Mouse (Mus musculus): ENCODE measurements at regions not wholly inside any gene's neighbourhood (a gene's known extent, or its start where the extent isn't known, plus 50 kb on each side); places are given as distances from the start of the nearest gene placed in this dataset.

DNA sequence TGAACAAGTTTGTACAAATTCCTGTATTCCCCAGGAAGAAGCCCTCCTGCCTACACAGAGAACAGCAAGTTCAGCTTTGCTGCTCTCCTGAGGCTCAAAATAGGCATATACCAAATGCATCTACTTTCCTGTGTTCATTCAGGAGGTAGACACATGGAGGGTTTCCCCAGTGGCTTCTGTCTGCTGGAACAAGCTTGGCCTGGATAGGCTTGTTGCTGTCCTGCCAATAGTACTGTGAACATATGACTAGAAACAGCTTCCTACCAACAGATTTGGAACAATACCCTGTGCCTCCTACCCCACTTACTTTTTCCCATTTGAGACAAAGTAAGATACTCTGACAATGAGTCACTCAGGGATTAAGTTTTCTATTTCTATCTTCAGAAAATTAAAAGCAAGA, 93.8 kb upstream of the Wdpcp start:
- DNase-seq (ENCODE audit: low spot score in 2 of 2) = peak; percentile 17 to 19
- intact Hi-C loops (cut with DNase I) = no loop called here

DNA sequence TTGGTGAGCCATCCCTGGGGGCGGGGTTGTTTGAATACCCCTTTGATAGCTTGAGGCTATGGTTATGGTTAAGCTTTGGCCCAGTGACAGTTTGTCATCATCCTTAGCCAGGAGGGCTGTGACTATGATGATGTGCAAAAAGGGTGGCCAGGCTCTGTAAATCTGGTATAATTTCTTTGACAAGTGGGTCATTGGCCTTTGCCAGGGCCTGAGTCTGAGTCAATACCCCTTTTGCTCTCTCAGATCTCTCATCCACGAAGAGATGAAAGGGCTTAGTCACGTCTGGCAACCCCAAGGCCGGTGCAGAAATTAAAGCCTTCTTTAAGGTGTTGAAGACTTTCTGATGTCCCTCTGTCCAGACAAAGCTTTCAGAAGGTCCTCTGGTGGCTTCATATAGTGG, 99.7 kb upstream of the Ugp2 start:
- intact Hi-C loops (cut with DNase I) = no loop called here
- DNase-seq (ENCODE audit: low spot score in 2 of 2) = no peak

GRCm38 (mm10) chr11:21468465-21468864, 97.5 kb upstream of the Ugp2 start:
- DNase-seq (ENCODE audit: low spot score in 2 of 2) = no peak
- intact Hi-C loops (cut with DNase I) = no loop called here

DNA sequence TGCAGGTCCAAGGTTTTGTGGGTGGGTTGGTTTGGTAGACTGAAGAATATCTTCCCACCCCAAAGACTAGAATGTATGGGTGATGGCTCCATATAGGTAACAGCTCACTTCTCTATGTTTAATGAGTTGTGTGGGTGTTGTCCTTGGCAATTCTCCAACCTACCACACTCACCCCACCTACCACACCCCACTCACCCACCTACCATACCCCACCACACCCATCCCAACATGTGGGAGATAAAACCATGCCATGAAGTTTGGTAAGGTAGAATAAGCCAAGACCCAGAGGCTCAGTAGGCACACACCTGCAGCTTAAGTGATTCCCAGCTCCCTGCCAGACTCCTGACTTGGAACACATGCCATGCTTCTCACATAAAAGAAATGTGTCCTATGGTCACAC, 89.0 kb upstream of the Ugp2 start:
- no peak for DNase-seq (ENCODE audit: low spot score in 2 of 2)
- intact Hi-C loops (cut with DNase I) = no loop called here

GRCm38 (mm10) chr11:21453308-21454106, 82.5 kb upstream of the Ugp2 start:
- peak; percentile 57 to 59 for DNase-seq (ENCODE audit: low spot score in 2 of 2)
- intact Hi-C loops (cut with DNase I) = no loop called here

DNA sequence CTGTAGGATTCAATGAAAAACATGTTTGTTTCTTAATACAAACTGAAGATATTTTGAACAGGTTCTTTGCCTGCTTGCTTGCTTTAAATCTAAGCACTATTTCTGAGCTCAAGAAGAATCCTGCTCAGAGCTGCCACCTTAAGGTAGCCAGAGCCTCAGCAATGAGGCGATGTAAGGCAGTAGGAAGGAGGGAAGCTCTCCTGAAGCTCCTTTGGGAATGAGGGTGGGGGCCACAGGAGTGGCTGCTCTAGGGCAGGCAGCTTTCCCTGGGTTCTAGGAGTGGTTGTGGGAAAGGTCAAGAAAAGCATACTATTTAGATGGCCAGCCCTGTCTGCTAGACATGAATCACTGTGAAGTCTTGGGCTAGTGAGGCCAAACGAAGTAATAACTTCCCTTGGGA, 62.7 kb upstream of the Ugp2 start:
- peak; percentile 30 for DNase-seq (ENCODE audit: low spot score in 2 of 2)
- intact Hi-C loops (cut with DNase I) = loop anchor here (10.0 kb wide), 2 partner anchors 129 to 639 kb away; no protein-coding TSS in a partner anchor

DNA sequence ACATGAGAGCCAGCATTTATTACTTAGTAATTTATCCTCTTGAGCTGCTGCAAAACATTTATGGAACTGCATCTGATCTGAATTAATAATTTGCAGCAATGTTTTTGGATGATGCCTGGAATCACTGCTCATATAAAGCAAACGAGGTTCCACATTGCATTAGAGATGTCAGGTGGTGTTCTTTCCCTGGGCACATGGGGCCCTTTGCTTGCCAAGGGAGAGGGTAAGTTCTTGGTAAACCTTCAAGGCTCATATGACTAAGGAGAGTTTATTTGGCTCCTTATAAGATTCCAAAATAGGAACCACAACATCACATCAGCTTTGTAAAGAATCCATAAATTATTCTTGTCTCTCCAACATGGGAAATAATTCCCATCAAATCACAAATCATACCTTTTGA, 59.0 kb upstream of the Ugp2 start:
- intact Hi-C loops (cut with DNase I) = loop anchor here (10.0 kb wide), 2 partner anchors 125 to 635 kb away; no protein-coding TSS in a partner anchor
- no peak for DNase-seq (ENCODE audit: low spot score in 2 of 2)

DNA sequence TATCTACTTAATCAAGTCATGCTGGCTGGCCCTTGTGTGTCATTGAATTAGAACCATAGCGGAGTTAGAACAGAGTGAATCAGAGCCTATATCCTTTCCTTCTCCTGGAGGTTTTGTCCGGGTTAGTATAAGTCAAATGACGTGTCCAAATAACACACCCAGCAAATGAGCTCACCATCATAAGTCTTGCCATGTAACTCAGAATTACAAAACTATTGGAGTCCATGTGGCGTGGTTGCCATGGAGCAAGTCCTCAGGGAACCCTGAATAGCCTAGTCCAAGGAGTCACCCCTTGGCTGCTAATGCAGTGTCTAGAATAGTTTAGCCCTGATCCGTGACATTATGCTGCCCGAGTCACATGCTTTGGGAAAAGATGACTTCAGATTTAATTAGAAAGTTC, 57.7 kb upstream of the Ugp2 start:
- no peak for DNase-seq (ENCODE audit: low spot score in 2 of 2)
- intact Hi-C loops (cut with DNase I) = no loop called here

- DNase-seq (ENCODE audit: low spot score in 2 of 2) = no peak
Measured at GRCm38 (mm10) chr11:21428013-21428317, 57.0 kb upstream of the Ugp2 start.

GRCm38 (mm10) chr11:21427291-21428012, 56.5 kb upstream of the Ugp2 start:
- DNase-seq (ENCODE audit: low spot score in 2 of 2) = no peak
- intact Hi-C loops (cut with DNase I) = no loop called here

More at GRCm38 (mm10) chr11:21428013-21428317, 57.0 kb upstream of the Ugp2 start:
- intact Hi-C loops (cut with DNase I) = no loop called here

DNA sequence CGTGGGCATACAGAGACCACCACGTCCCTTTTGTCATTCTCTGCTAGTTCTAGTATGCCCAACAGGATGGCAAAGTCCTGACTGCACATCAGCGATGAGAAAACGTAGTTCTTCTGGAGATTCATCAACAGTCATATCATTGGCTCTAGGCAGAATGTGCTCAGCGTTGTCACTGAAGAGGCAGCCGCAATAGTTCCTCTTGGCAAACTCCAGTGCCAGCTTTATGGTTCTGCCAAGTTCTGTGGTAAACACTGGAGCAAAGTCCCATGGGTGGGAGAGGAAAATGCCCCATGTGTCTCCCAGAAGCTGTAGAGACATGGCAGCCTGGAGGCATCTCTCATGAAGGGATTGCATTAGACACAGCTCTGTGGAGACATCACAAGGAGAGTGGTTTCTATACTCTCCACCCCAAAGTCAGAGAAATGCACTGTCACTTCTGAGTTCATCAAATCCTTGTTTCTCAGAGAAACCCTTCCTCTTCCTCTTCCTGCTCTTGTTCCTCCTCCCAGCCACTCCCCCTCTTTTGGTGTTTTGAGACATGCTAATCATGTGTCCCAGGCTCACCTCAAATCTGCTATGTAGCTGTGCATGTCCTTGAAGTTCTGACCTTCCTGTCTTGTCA, 54.6 kb upstream of the Ugp2 start:
- peak in 1 of 2 experiments; percentile 10 for DNase-seq (ENCODE audit: low spot score in 2 of 2)
- intact Hi-C loops (cut with DNase I) = no loop called here

DNA sequence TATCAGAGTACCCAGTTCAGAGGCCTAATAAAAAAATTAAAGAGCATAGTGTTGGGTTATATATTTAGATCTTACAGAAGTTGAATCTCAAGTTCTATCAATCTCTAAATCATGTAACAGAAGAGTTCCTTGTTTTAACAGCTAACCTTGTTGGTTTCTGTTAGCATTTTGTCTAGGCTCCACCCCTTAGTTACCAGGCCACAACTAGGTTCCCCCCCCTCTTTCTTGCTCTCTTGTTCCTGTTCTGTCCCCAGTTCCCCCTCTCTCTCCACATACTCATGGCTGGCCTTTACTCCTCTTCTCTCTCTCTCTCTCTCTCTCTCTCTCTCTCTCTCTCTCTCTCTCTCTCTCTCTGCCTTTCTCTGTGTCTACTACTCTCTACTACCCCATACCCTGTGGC, 53.3 kb upstream of the Ugp2 start:
- DNase-seq (ENCODE audit: low spot score in 2 of 2) = no peak
- intact Hi-C loops (cut with DNase I) = no loop called here

GRCm38 (mm10) chr11:21422281-21422878, 51.4 kb upstream of the Ugp2 start:
- no peak for DNase-seq (ENCODE audit: low spot score in 2 of 2)
- intact Hi-C loops (cut with DNase I) = no loop called here
